Mouse (Mus musculus) heart, adult 18-20 months (tissue): ENCODE results near the gene Dusp5. TPM values are rescaled to one million over a fixed set of nuclear protein-coding genes. Genes with fewer than 3 reads are reported as not detected.
"Not testable (repeated sequence)": the region's sequence is repeated elsewhere in the genome, so short reads cannot be mapped to it uniquely, and the experiment has no call there.

ENCODE experiments used
- DNase-seq, 2 experiments: peaks; one replicate each; pipeline ENCODE4 v3.0.0; 2021 to 2022; ENCODE audit warnings: mixed read lengths in 1 of 2
- total RNA-seq, 2 experiments: library from RNA; stranded (reverse); gene quantifications; 2 replicates each; pipeline ENCODE4 v1.2.3; 2021

The Dusp5 gene
- total RNA-seq, 2 experiments from 2014 or later: 3.3 to 4.2 TPM

GRCm38 (mm10) chr19:53575296-53576010 is 46.5 kb downstream of the Dusp5 start:
- DNase-seq: no peak

- DNase-seq: no peak
Observed at GRCm38 (mm10) chr19:53576061-53576460, 47.2 kb downstream of the Dusp5 start.

GRCm38 (mm10) chr19:53577025-53577800 is 48.3 kb downstream of the Dusp5 start:
- DNase-seq: peak in 1 of 2 experiments; percentile 47

- peak; percentile 58 to 83 for DNase-seq
Observed at GRCm38 (mm10) chr19:53578597-53579252, 49.8 kb downstream of the Dusp5 start.

DNA sequence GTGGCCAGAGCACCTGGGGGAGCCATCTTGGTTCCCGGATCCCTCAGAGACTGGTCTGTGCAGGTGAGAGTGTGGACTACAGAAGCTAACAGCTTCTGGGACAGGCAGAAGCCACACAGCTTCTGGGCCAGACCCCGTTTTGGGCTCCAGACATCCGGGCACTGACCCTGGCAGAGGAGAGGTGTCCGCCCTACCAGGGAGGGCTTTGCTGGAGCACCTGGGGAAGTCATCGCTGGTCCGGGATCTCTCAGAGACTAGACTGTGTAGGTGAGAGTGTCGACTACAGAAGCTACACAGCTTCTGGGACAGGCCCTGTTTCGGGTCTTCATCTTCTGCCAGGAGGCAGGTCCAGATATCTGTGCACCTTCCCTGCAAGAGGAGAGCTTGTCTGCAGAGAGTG is 51.4 kb downstream of the Dusp5 start:
- not testable (repeated sequence) for DNase-seq

DNA sequence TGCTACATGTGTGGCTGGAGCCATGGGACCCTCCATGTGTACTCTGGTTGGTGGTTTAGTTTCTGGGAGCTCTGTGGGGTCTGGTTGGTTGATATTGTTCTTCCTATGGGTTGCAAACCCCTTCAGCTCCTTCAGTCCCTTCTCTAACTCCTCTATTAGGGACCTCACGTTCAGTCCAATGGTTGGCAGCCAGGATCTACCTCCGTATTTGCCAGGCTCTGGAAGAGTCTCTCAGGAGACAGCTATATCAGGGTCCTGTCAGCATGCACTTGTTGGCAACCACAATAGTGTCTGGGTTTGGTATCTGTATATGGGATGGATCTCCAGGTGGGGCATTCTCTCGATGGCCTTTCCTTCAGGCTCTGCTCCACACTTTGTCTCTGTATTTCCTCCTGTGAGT is 58.8 kb downstream of the Dusp5 start:
- not testable (repeated sequence) for DNase-seq

GRCm38 (mm10) chr19:53588968-53589367 is 60.1 kb downstream of the Dusp5 start, which contains the start of gene Nutf2-ps1:
TSS of gene Nutf2-ps1 (minus strand) at chr19:53589068.
- DNase-seq: not testable (repeated sequence)

Other genes with a start within 250 kb of the Dusp5 start
- gene Mxi1, start 218.6 kb upstream of the Dusp5 start, total RNA-seq: 10 to 100 TPM; 37.8 to 42.7 TPM
- not detected for gene Gm10197, start 157.3 kb upstream of the Dusp5 start, total RNA-seq
- gene Smndc1, start 138.5 kb upstream of the Dusp5 start, total RNA-seq: 10 to 100 TPM; 33.5 to 34.6 TPM
- 10 to 100 TPM; 61.0 to 86.5 TPM for gene Nutf2-ps1, start 60.0 kb downstream of the Dusp5 start, total RNA-seq
- 10 to 100 TPM; 20.2 to 22.6 TPM for gene Smc3, start 71.3 kb downstream of the Dusp5 start, total RNA-seq
- gene Rbm20, start 148.2 kb downstream of the Dusp5 start, total RNA-seq: 100 to 1,000 TPM; 175 to 184 TPM